Mouse (Mus musculus) liver, embryonic 14.5 days (tissue): Measurements from ENCODE around the gene Faap20. TPM values are rescaled to one million over a fixed set of nuclear protein-coding genes. Genes with fewer than 3 reads are reported as not detected.

Experiments used
- ATAC-seq: fragments of 200-750 bp; cut with Nextera tagmentation; 2 replicates; pipeline ENCODE4 v1.8.0; 2017; ENCODE audit warnings: moderate number of reproducible peaks, mild to moderate bottlenecking, moderate library complexity; ENCODE audit not compliant: insufficient read depth
- DNase-seq, 3 experiments: peaks; one replicate each; pipeline ENCODE4 v3.0.0-alpha.2; 2012 to 2013; ENCODE audit warnings: low read depth in 3 of 3, low spot score in 3 of 3
- H3K27ac ChIP-seq: fragments of 300-500 bp; sonication (generic); 2 replicates; pipeline ENCODE4 v1.5.1; 2014; ENCODE audit warnings: moderate library complexity, mild to moderate bottlenecking, control low read depth, inconsistent platforms
- H3K27me3 ChIP-seq: fragments of 300-500 bp; sonication (generic); 2 replicates; pipeline ENCODE4 v1.6.1; 2014; ENCODE audit warnings: mild to moderate bottlenecking, low read length, moderate library complexity; ENCODE audit not compliant: control insufficient read depth, insufficient read depth
- H3K36me3 ChIP-seq: fragments of 300-500 bp; sonication (generic); replicated peaks from 2 replicates; pipeline ENCODE4 v1.6.1; 2014; ENCODE audit warnings: low read depth; ENCODE audit not compliant: control insufficient read depth, insufficient read depth
- H3K4me1 ChIP-seq, 2 experiments: fragments of 200-500 bp in 1 of 2; fragments of 300-500 bp in 1 of 2; sonication (generic) in 1 of 2; replicated peaks; 2 replicates each; pipeline ENCODE4 v1.6.1; 2012 to 2014; ENCODE audit warnings: antibody characterized with exemption in 1 of 2, inconsistent platforms in 1 of 2, low read length in 1 of 2; ENCODE audit not compliant: control insufficient read depth in 2 of 2, insufficient read depth in 2 of 2
- H3K4me2 ChIP-seq: fragments of 300-500 bp; sonication (generic); 2 replicates; pipeline ENCODE4 v1.6.1; 2014; ENCODE audit warnings: low read depth, mild to moderate bottlenecking, control low read depth, moderate library complexity
- H3K4me3 ChIP-seq, 2 experiments: fragments of 200-500 bp in 1 of 2; fragments of 300-500 bp in 1 of 2; sonication (generic) in 1 of 2; 2 replicates each; pipeline ENCODE4 v1.5.1; 2012 to 2014; ENCODE audit warnings: low read depth in 2 of 2, low read length in 2 of 2, mild to moderate bottlenecking in 2 of 2, control low read depth in 1 of 2, inconsistent platforms in 1 of 2, moderate library complexity in 1 of 2; ENCODE audit not compliant: insufficient read depth in 1 of 2
- H3K9ac ChIP-seq: fragments of 300-500 bp; sonication (generic); replicated peaks from 2 replicates; pipeline ENCODE4 v1.6.1; 2014; ENCODE audit warnings: mild to moderate bottlenecking, control low read depth, moderate library complexity
- H3K9me3 ChIP-seq: fragments of 300-500 bp; sonication (generic); 2 replicates; pipeline ENCODE4 v1.6.1; 2016; ENCODE audit warnings: low read length, mixed read lengths; ENCODE audit not compliant: control insufficient read depth
- CTCF ChIP-seq: IDR thresholded peaks from 2 replicates; pipeline ENCODE4 v1.5.1; 2016; ENCODE audit warnings: antibody characterized with exemption, low read depth, control low read depth
- EP300 ChIP-seq: IDR thresholded peaks from 2 replicates; pipeline ENCODE4 v1.6.1; 2016; ENCODE audit warnings: antibody characterized with exemption, low read depth
- WGBS: fragments of 180-500 bp; shearing (Covaris S2); extraction: QIAGEN DNeasy Blood & Tissue Kit; methylation state at CpG from one replicate; pipeline ENCODE4 v1.1.7; 2014; ENCODE audit not compliant: insufficient replicate concordance; 5-methylcytosine and 5-hydroxymethylcytosine counted together
- polyA plus RNA-seq, 2 experiments: library from polyadenylated mRNA; depleted of rRNA in 1 of 2; stranded (reverse) in 1 of 2; unstranded in 1 of 2; fragments of >200 nt; fragmentation: Nextera tagmentation in 1 of 2; extraction: Ambion mirVana in 1 of 2; gene quantifications; 2 replicates each; pipeline versions ENCODE4 v1.2.1 to v1.2.3; 2012 to 2014

The Faap20 gene
- polyA plus RNA-seq, 2 experiments, result 12.2 to 14.8 TPM

DNA sequence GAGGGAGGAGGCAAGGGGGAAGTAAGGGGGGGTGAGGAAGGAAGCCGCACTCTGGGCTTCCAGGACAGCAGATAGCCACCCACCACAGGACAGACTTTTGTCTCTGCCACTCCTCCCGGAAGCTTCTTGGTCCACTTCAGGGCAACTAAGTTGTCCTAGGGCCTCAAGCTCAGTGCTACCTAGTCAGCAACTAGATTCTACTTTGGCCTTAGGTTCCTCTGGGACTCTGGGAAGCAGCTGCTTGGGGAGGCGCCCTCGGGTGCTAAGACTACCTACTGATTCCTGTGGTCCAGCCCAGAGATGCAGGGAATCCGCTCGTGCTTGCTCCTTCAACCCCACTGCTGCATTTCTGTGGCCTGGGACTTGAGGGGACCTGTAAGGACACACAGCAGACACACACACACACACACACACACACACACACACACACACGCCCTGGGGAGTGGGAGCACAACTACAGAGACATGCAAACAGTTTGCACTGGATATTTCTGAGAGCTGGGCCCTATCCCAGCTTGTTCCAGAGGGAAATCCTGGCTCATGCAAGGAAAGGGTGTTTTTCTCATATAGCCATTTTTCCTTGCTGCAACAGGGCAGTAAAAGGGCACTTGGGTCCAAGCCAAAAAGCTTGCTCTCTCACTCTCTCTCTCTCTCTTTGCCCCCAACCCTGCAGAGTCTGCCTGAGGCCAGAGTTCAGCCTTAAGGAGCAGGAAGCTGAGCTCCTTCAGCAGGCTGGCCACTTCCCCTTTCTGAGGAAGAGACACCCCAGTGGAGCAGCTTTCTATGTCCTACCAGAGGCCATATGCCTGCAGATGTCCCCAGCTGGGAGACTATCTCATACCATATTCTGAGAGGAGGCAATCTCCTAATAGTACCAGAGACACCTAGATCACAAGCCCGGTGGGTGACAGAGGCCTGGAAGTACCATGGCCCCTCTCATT lies 15.0 kb upstream of the Faap20 start:
- no peak overlapping the region for H3K9ac ChIP-seq
- DNase-seq, result no peak

DNA sequence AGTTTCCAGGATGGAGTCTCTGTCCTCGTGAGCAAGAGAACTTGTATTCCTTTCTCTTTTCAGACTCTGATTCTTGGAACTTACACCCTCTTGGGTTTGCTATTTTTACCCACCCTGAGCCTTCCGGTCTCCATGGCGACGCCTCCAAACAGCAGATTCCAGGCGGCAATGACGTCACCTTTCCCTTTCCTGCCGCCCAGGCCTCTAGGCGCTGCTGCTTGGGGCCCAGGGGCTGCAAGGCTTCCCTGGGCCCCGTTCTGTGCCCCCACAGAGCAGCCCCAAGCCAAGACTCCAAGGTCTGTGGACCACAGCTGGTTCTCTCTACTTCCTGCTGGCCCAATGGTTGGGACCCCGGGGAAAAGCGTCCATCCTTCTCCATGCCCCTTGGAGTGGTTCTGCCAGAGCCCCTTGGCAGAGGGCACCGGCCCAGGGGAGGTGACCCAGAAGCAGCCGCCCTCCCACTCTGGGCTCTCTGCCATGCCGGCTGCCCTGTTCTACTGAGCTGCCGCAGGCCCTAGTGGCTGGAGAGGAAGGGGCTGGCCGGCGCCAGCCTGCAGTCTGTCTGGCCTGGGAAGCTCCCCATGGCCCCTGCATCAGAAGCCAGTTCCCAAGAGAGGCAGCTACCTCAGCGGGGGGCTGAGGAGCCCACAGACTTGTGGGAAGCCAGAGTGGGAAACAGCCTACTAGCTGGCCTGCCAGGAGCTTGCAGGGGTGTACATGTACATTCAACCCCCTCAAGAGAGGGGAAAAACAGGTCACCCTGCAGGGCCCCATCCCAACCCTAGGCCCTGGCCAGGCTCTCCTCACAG lies 14.1 kb upstream of the Faap20 start:
- TF ChIP-seq CTCF, result no peak
- TF ChIP-seq EP300, result no peak
- ATAC-seq (peak; percentile 55), DNase-seq (no peak)
- WGBS, result 9% methylated on average over 18 of the region's 18 CpGs
- no peak overlapping the region for H3K4me3 ChIP-seq
- peak overlapping the region; percentile 21; the same call in 1 of the 2 replicates for H3K4me2 ChIP-seq
- H3K4me1 ChIP-seq, result peaks cover 0 to 20% of the 10 kb centered on the region in 2 experiments; a peak in 2 of 4 replicates
- H3K36me3 ChIP-seq, result no peaks in the 10 kb centered on the region
- H3K27ac ChIP-seq, result peak overlapping the region; percentile 18; the same call in 1 of the 2 replicates
- no peak overlapping the region; the same call in 1 of the 2 replicates for H3K9ac ChIP-seq
- H3K9me3 ChIP-seq, result no peaks in the 10 kb centered on the region
- no peaks in the 10 kb centered on the region for H3K27me3 ChIP-seq

More for the DNA sequence above, 15.0 kb upstream of the Faap20 start:
- peaks cover 0 to 20% of the 10 kb centered on the region in 2 experiments; a peak in 2 of 4 replicates for H3K4me1 ChIP-seq
- H3K36me3 ChIP-seq, result no peaks in the 10 kb centered on the region
- no peaks in the 10 kb centered on the region for H3K9me3 ChIP-seq
- 20% methylated on average over 8 of the region's 8 CpGs for WGBS
- peak overlapping the region; percentile 2 for H3K27ac ChIP-seq
- H3K4me2 ChIP-seq, result peak overlapping the region; percentile 21; the same call in 1 of the 2 replicates
- ATAC-seq, result 0 out of 2 replicates have a peak, but pooled peaks have one; percentile 33
- H3K4me3 ChIP-seq, result no peak overlapping the region
- no peaks in the 10 kb centered on the region for H3K27me3 ChIP-seq
- TF ChIP-seq EP300 (no peak), CTCF (no peak)

DNA sequence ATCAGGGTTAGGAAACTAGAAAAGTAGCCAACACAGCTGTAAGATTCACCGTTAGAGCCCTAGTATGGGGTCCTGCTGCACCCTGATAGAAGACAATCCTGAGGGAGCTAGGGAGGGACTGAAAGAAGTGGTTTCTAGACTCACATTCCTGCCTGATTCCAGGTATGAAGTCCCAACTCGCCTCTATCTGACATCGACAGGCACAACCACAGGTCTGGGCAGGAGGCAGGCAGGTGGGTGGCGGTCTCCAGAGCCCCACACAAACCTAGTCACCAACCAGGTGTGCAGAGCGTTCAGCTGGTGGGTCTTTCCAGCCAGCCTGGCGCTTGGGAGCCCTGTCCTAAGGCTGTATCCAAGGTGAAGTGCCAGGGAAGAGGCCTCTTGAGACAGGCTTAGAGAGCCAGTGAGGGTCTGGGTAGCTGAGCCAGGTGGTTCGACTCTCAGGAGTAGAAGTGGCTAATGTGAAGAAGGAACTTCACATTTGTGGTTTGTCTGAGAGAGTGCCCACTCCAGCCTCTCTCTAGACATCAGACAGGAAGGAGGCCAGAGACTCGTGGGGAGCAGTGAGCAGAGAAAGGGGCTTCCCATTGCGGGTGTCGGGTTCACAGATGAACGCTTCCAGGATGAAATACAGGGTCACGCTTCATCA lies 12.7 kb upstream of the Faap20 start:
- Histone ChIP-seq H3K27ac (no peak overlapping the region), H3K4me1 (peaks cover 0 to 20% of the 10 kb centered on the region in 2 experiments; a peak in 2 of 4 replicates), H3K9me3 (no peaks in the 10 kb centered on the region), H3K27me3 (no peaks in the 10 kb centered on the region), H3K4me3 (no peak overlapping the region), H3K4me2 (no peak overlapping the region), H3K36me3 (no peaks in the 10 kb centered on the region), H3K9ac (no peak overlapping the region)
- 42% methylated on average over 12 of the region's 12 CpGs for WGBS
- no peak for ATAC-seq
- TF ChIP-seq EP300 (no peak), CTCF (no peak)
- DNase-seq, result no peak

DNA sequence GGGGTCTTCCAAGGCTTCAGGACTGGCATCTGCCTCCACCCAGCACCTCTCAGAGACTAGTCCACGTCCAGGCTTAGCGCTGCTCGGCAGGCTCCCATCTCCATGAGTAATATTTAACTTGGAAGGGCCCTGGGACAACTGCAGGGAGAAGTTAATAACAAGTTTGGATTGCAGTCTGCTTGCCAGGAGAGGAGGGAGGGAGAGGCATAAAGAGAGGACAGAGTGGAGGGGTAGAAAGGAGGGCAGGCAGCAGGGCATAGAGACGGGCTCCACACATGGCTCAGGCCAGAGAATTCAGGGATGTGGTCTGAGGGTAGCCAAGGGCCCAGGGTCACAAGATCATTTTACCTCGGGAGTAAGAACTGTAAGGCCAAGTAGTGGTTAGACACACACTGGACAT lies 11.3 kb upstream of the Faap20 start:
- Histone ChIP-seq H3K4me3 (no peak overlapping the region), H3K36me3 (no peaks in the 10 kb centered on the region), H3K4me1 (peaks cover 0 to 18% of the 10 kb centered on the region in 2 experiments; a peak in 2 of 4 replicates), H3K27me3 (no peaks in the 10 kb centered on the region), H3K9me3 (no peaks in the 10 kb centered on the region), H3K9ac (no peak overlapping the region), H3K27ac (no peak overlapping the region), H3K4me2 (no peak overlapping the region)
- no peak for ATAC-seq
- no peak for DNase-seq
- WGBS, result 58% methylated on average over 5 of the region's 5 CpGs
- TF ChIP-seq CTCF, result no peak
- TF ChIP-seq EP300, result no peak
